Mouse (Mus musculus): ENCODE measurements around the gene Gtf2a2.
"Not testable (repeated sequence)": the region's sequence is repeated elsewhere in the genome, so short reads cannot be mapped to it uniquely, and the experiment has no call there.

The Gtf2a2 gene

DNA sequence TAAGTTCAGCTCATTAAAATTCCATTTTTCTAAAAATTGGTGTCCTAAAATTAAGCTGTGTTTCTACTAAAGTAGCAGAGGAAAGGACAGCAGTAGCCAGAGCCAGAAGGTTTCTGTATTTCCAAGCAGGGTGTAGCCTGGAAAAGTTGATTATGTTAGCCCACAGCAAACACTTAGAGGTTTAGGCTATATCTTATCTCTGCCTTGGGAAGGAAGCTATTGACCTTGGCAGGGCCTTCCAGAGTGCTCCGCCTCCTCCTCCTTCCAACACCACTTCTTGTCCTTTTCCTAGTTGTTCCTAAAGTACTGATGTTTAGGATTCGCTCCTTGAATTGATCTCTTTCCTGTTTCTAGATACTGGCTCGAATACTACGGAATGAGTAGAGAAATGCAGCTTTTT, 9.7 kb downstream of the Gtf2a2 start:
- no peak for DNase-seq

DNA sequence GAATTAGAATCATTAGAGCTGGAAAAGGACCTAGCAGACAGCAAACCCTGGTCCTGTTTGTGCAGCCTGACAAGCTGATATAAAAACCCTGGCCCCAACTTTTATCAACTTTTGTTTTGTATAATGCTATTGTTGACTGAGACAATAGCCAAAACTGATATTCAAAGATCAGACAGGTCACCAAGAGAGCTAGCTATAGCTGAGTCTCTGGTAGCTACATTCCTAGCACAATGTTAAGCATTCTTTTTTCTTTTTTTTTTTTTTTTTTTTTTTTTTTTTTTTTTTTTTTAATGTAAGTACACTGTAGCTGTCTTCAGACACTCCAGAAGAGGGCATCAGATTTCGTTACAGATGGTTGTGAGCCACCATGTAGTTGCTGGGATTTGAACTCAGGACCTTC, 11.3 kb downstream of the Gtf2a2 start:
- not testable (repeated sequence) for DNase-seq

DNA sequence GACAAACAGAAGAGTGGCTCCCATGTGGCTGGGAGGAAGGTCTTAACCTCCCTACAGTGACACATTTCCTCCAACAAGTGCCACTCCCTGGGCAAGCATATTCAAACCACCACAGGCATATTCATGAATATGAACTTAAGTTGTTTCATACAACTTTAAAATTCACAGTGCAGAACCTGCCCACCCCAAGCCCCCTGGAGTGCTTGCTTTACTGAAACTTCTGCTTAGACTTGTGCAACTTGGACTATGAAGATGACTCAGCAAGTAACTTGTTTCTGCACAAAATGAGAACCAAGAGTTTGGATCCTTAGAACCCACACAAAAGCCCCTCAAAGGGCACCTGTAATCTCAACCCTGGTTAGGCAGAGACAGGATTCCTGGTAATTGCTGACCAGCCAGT, 12.3 kb downstream of the Gtf2a2 start:
- DNase-seq, result no peak

DNA sequence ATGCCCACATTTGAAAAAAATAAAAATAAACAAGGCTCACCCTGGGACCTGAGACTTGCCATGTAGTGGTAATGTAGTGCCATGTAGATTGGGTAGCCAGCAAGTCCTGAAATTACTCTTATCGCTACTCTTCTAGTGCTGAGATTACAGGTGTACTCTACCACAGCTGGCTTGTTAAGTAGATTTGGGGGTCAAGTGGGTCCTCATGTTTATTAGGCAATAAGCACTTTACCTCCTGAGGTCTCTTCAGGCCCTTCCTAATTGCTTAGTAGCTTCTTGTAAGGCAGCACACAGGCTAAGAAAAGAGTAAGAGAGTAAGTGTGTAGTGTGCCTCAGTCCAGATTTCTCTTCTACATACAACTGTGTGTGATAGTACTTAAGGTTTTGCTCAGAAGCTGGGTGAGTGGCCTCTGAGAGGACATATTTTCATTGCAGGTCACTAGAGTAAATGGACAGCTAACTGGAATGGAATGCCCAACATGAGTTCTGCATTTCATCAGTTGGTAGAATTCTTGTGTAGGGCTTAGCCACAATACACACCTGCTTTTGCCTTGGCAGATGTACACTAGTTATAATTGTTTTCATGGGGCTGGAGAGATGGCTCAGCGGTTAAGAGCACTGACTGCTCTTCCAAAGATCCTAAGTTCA, 13.1 kb downstream of the Gtf2a2 start:
- no peak for DNase-seq

DNA sequence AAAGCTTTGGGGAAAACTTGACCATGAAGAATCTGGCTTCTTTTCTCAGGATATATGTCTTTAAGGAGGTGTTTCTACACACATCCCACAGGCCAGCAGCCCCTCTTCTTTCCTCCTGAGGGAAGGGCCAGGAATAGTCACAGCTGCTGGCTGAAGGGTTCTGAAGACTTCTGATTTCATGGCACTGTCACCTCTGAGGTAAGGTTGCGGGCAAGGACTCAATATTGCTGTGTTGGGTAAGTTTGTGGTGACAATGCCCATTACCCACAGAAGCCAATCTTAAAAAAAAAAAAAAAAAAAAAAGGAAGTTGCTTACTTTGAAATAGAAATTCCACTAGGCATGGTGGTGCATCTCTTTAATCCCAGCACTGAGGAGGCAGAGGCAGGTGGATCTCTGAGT, 19.8 kb downstream of the Gtf2a2 start:
- no peak for DNase-seq

DNA sequence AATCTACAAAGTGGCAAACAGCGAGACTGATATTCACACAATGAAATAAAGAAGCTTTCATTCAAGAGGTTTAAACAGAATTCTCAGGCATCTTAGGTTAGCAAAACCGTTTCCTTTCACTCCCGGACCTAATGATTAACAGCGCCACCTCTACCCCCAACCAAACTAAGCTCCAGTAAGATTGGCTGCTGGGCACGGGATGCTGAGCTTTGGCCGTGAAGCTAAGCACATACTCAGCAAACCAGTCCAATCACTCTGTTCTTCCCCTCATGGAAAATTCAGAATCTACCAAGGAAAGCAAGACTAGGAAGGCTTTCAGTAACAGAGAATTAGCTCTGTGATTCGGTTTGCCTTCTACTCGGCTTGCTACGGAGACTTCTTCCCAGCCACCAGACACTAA, 20.7 kb downstream of the Gtf2a2 start:
- DNase-seq, result no peak

DNA sequence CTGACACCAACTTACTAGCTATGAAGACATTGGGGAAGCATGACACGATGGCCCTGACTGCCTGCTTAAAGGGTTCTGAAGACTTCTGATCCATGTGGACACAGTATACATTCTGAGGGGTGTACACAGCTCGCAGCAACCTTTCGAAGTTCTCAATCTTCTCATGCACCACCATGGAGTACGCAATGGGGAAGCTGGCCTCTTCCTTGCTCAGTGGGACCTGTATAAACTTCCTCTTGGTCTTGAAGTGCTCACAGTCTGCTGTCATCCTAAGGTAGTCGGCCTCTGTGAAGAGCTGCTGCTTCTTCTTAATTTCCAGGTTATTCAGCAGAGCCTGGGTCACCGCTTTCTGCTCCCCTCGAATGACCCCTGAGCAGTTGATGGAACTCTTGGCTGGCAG, 22.4 kb downstream of the Gtf2a2 start:
- DNase-seq, result no peak

DNA sequence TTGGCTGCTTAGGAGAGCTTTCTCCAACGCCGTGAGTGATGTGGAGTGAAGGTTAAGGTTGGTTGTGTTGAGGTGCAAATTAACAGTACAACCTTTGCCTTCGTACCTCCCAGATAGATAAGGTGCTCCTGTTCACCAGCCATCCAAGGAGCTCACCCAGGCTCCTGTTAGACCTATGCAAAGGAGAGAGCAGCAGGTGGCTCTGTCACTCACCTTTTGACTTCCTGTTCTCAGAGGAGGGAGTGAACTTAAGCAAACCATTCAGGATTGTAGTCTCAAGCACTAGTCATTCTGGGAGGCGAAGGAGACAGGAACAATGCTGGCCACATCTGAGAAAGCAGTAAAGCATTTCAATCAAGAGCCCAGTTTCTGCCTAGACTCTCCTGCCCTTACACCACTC, 24.3 kb downstream of the Gtf2a2 start:
- no peak for DNase-seq

DNA sequence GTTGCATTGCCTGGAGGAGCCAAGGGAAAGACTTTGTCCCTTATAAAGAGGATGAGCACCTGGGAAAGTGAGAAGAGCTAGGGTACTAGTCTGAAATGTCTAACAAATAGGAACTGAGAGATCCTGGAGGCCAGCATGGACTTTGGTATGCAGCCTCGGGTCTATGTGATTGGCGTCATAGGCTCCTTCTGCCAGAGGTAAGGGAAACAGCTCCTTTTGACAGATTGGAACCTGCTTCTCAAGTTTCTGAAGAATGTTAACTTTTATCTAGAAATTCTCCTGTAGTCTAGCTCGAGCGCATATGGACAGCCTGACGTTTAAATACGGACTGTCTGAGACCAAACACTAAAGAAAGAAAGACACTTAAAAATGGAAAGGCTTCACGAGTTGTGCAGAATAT, 25.6 kb downstream of the Gtf2a2 start, which contains the start of gene Gcnt3:
Gene Gcnt3 (minus strand): TSS at position 101 of the 400 bp plus-strand sequence.
- DNase-seq, result no peak

DNA sequence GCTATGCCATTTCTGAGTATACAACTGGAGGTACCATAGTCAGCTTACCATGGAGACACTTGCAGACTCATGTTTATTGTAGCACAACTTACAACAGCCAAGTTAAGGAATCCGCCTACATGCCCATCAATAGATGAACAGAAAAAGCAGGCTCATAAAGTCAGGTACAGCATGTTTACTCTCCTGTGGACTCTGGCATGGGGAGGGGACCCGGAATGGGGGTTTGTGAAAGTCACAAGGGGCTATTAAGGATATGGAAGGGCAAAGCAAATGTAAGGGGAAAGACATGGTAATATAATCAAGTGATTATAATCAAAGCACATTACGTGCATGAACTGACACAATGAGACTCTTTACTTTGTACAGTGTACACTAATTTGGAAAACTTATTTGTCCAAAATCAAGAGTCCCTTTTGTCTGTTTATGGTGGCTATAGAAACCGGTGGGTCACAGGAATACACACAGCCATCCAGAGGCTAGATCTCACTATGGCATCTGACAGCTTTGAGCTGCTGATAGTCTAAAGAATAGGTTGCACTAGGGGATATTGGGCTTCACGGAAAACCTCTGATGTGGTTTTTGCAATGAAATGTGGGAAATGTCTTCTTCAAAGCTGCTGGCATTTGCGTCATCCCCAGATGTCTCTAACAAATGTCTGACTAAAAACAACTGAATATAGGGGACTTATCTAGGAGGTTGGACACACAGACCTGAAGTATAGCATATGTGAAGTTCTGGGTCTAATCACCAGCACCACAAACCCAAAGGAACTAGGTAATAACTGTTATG, 27.4 kb downstream of the Gtf2a2 start:
- no peak for DNase-seq

DNA sequence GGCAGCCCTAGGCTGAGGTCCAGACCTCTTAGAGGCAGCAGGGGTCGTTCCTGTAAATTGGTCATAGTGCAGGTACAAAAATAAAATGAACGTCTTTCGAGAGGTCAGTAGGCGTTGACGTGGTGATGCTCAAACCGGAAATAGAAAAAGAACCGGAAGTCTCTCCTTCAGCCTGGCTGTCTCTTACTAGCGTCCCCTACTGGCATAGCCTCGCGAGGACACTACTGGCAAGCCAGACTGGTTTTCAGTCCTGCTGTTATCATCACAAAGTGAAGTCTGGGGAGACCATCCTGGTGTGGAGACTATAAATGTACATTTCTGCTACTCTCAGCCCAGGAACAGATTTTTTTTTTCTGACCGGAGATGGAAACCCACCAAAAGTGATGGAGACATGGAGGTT, 28.2 kb downstream of the Gtf2a2 start:
- no peak for DNase-seq

DNA sequence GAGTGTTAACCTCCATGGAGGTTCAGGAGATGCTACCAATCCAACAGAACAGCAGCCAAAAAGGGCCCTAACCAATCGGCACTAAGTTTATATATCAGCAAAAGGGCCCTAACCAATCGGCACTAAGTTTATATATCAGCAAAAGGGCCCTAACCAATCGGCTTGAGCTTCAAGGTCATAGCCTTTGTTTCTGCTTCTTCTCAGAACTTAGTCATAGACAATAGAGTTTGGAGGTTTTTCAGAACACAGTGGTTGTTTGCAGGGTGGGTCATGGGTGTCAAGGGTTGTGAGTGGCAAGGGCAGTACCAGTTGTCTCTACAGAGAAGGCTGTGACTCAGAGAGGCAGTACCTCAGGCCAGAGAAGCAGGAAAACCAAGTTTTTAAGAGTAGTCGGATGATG, 29.8 kb downstream of the Gtf2a2 start:
- no peak for DNase-seq

DNA sequence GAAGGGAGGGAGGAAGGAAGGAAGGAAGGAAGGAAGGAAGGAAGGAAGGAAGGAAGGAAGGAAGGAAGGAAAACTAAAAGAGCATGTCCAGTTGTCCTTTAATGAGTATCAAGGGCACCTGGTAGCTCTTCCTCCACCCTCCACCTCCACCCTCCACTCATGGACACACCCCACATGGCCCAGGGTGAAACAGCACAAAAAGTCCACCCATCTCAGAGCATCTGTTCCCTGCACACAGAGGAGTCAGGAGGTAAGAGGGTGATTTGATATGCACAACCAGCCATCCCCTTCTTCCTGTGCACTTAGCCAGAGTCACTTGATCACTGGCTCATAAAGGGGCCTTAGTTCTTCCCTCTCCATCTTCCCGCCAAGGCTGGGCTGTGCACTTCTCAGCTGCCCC, 30.6 kb downstream of the Gtf2a2 start:
- no peak for DNase-seq

DNA sequence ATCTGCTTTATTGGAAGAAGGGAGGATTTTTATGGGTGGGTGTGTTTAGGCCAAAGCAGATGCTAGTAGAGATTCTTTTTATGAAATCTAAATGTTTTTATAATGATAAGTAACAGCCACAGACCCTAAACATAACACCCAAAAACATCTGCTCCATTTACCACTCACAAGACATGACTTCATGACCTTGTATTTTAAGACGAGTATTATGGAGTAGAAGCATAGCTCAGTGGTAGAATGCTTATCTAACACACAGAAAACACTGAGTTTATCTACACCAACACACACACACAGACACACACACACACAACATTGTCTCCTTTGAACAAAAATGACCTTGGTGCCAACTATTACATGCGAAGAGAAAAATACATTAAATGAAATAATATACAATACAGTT, 32.5 kb downstream of the Gtf2a2 start:
- no peak for DNase-seq

DNA sequence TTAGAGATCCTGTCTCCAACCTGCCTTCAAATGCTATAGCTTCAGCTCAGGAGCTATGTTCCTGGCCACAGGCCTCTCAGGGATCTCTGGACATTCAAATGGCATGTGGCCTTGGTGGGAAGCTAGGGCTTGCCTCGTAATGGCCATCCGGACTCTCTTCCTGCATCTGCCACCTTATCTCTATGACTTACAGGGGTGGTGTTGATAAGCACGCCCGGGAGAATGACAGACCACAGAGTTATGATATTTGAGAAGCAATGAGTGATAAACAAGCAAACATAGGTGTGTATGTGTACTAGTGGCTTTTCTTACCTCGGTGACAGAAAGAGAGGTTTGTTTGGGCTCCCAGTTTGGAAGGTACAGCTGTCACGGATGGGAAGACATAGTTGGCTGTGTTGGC, 33.9 kb downstream of the Gtf2a2 start:
- no peak for DNase-seq

DNA sequence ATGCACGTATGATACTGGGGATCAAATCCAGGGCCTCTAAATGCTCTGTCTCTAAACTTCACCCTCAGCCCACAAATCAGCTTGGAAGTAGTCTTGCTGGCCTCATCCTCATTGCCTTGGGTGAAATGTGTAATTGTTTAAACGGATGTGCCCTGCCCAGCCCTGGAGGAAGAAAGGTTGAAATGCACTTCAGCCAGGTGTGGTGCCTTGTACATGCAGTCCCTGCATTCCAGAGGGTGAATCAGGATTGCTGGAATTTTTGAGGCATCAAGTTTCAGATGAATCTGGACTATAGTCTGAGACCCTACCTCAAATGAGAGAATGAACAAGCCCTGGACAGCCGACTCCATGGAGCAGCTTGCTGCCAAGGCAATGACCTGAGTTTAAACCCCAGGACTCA, 35.5 kb downstream of the Gtf2a2 start:
- DNase-seq, result no peak

DNA sequence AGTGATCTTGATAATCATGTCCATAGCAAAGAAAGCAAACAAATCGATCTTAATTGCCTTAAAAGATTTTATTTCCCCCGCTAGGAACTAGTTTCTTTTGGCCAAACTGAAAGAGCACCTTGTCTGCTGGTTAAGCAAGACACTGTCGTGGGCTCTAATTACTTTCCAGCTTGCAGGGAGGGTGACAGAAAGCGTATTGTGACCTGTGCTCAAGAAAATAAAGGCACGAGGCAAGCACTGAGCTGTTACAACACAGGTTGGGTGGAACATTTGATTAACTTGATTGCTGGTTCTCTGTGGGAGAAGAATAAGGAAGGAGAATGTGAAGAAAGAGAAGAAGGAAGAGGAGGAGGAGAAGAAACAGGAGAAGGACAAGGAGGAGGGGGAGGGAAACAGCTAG, 35.9 kb downstream of the Gtf2a2 start:
- DNase-seq, result no peak

DNA sequence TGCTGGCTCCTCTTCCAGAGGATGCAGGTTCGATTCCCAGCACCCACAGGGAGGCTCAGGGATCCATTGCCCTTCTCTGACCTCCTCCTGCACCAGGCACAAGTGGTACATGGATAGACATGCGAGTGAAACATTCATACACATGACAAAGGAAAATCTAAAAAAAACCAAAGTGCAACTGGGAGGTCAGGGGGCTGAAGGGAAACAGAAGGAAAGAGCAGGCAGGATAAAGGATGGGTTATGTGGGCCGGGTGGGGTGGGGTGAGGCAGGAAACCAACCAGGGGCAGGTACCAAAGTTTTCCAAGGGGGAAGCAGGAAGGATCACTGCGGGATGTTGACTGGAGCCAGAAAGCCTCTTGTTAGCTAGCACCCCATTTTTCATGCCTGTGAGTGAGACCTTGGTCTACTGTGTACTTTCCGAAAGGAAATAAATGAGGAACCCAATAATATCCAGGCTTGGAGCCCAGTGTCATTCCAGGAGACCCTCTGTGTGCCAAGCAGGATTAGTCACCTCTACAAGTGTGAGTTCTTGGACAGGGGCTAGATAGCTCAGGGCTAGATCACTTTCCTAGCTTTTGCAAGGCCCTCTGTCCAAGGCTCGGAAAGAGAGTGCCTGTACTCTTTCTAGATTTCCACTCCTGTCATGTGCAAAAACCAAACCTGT, 36.5 kb downstream of the Gtf2a2 start:
- DNase-seq, result peak; percentile 24 to 43

DNA sequence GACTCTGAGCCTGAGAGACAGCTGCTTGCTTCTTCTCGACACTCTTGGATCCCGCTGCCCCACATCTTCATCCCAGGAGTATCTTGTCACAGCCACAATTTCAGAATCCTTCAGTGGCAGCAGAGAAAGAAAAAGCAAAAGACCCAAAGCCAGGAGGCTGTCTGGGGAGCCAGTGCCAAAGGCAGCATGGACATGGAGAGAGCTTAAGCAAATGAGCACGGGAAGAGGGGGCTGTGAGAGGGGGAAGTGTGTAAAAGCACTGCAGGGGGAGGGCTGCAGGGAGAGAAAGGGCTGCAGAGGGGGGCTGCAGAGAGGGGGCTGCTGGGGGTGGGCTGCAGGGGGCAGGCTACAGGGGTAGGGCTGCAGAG, 37.0 kb downstream of the Gtf2a2 start:
- peak in 1 of 2 experiments; percentile 2 for DNase-seq

DNA sequence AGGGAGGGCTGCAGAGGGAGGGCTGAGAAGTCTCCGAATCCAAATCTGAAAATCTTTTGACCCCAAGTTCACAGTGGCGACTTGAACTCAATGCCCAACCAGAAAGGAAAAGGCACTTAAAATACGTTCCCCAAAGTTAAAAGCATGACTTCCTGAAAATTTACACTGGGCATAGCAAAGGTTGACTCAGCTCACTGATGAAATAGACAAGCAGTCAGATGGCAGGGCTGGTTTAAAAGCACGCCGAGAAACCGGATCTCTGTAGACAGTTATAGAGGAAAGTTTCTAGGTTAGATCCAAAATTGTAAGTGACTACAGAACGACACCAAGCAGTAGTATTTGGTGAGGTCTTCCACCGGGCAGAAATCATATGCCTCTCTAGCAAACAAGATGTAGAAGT, 37.5 kb downstream of the Gtf2a2 start:
- DNase-seq, result no peak

DNA sequence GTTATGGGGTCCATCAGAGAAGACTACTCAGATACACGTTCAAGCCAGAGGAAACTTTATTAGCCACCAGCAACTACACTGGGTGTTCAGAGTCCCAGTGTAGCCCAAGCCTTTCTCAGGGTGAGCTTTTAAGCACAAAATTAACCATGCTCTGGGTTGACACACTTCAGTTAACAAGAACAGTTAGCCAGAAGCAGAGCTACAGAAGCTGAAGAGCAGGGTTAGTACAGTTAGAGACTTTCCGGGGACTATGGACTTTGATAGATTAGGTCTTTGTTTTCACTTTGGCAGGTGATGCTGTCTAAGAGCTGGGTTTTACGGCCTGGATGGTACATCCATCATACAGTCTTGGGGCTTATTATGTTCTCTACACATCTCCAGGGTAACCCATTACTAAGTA, 40.4 kb downstream of the Gtf2a2 start:
- no peak for DNase-seq

DNA sequence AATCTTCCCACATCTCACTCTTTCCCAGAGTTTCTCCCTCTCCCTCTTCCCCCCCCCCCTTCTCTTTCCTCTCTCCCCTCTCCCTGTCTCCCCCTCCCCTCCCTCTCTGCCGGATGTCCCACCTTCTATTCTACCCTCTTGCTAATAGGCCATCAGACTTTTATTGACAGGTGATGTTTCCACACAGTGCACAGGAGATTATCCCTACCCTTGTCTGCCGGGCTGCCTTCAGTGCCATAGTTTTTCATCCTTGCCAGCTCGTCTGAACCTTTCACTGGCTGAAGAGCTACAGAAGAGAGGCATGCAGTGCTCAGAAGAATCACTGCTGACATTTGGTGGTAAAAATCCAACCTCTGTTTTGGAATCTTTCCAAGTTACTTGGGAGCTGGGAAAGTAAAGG, 41.1 kb downstream of the Gtf2a2 start:
- DNase-seq, result no peak

DNA sequence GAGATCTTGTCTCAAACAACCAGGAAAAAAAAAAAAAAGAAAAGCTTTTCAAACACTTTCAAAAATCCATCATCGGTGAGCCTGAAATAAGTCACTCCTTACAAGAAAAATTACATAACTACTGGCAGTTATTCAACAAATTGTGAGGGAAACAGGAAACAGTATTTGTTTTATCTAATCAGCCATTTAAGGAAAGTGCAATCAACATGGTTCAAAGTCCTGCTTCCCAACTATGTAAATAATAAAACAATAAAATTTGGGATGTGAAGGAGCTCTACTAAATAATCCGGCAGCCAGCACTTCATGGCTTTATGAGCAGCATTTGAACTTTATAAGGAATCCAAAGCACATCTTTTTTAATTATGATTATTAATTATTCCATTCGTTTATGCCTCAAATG, 49.7 kb downstream of the Gtf2a2 start:
- DNase-seq, result no peak

DNA sequence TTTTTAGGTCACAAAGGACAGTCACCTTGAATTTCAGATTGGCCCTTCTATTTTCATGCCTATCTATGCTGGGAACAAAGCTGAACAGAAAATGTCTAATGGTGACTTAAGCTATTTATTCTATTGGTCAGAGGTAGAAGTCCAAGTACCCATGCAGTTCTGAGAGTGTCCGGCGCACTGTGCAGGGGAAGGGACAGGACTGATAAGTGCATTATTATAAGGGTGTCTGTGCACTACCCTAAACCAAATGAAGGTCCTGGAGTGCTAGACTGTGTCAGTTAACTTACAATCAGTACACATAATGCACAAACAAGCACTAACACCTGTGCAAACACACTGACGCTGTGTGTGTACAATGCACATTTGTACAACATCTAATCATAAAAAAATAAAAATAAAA, 55.1 kb downstream of the Gtf2a2 start:
- DNase-seq, result no peak

Data from cerebellum, postnatal 14 days (tissue).